14 mouse cellular contexts compared by ENCODE assay signal in genomic region chr1:191421426-191421999, GRCm38 (mm10). TPM values are rescaled to one million over a fixed set of nuclear protein-coding genes. Genes with fewer than 3 reads are reported as not detected.
DNase-seq lines count a peak whose midpoint lies in the region; ATAC-seq and TF ChIP-seq lines count a peak whose summit lies in the region.
"Had no signal": no experiment of that assay in that cellular context is flagged by ENCODE, and none has a peak within 500 bp of the region (broad histone marks: within the 10 kb centered on the region; RNA-seq: fewer than 3 reads in every experiment).

No protein-coding gene starts in this region.

- no peak overlapping the region for H3K9ac ChIP-seq in heart, embryonic 15.5 days
- H3K9ac ChIP-seq in MEL (ENCODE audit: control insufficient read depth, low read depth, low read length, poor library complexity, severe bottlenecking) = peak overlapping the region; percentile 13; the same call in 1 of the 2 replicates
- H3K9ac ChIP-seq: forebrain, embryonic 12.5 days; neural tube, embryonic 12.5 days had no signal

- no peak for TF ChIP-seq RAD21 in MEL (IDR thresholded peaks at IDR 0.05; ENCODE audit: low read depth, low read length)

- no peaks in the 10 kb centered on the region for H3K27me3 ChIP-seq in heart, embryonic 15.5 days
- no peaks in the 10 kb centered on the region for H3K27me3 ChIP-seq in MEL (ENCODE audit: control insufficient read depth in 1 of 2, insufficient read depth in 2 of 2, low read length in 2 of 2)
- H3K27me3 ChIP-seq: forebrain, embryonic 12.5 days; neural tube, embryonic 12.5 days had no signal

- H3K36me3 ChIP-seq in heart, embryonic 15.5 days = no peaks in the 10 kb centered on the region
- peaks cover 0 to 10% of the 10 kb centered on the region in 2 experiments; a peak in 2 of 4 replicates for H3K36me3 ChIP-seq in MEL (ENCODE audit: control insufficient read depth in 1 of 2, insufficient read depth in 2 of 2, low read length in 2 of 2)
- H3K36me3 ChIP-seq: forebrain, embryonic 12.5 days; neural tube, embryonic 12.5 days had no signal

- peak in 1 of 2 experiments; percentile 3; a peak in 2 of 4 replicates for TF ChIP-seq EP300 in MEL (IDR thresholded peaks at IDR 0.05; ENCODE audit: low read depth in 1 of 2, low read length in 2 of 2)

- no peak for TF ChIP-seq POLR2A in MEL (IDR thresholded peaks at IDR 0.05; ENCODE audit: control insufficient read depth in 1 of 2, insufficient read depth in 1 of 2, low read depth in 1 of 2, low read length in 2 of 2, poor library complexity in 1 of 2)

- H3K79me2 ChIP-seq in MEL (ENCODE audit: control insufficient read depth, insufficient read depth, low read length, poor library complexity) = no peaks in the 10 kb centered on the region

- 41% methylated on average over 1 of the region's 1 CpGs for WGBS in heart, embryonic 15.5 days

- H3K4me2 ChIP-seq in heart, embryonic 15.5 days = peak overlapping the region; percentile 41
- H3K4me2 ChIP-seq: forebrain, embryonic 12.5 days; neural tube, embryonic 12.5 days had no signal

- no peaks in the 10 kb centered on the region for H3K9me3 ChIP-seq in heart, embryonic 15.5 days (replicated peaks)
- H3K9me3 ChIP-seq in MEL (replicated peaks; ENCODE audit: insufficient read depth, low read length) = no peaks in the 10 kb centered on the region
- H3K9me3 ChIP-seq: forebrain, embryonic 12.5 days; neural tube, embryonic 12.5 days had no signal

- no peak overlapping the region for H3K4me3 ChIP-seq in heart, embryonic 15.5 days
- H3K4me3 ChIP-seq in MEL (ENCODE audit: control insufficient read depth in 1 of 2, insufficient read depth in 1 of 2, low read depth in 2 of 2, low read length in 2 of 2) = no peak overlapping the region
- H3K4me3 ChIP-seq: forebrain, embryonic 12.5 days; neural tube, embryonic 12.5 days had no signal

- no peak for TF ChIP-seq CTCF in MEL (IDR thresholded peaks at IDR 0.05 in 2 of 3, conservative IDR thresholded peaks at IDR 0.05 in 1 of 3; ENCODE audit: control insufficient read depth in 1 of 3, insufficient read depth in 1 of 3, low read depth in 2 of 3, low read length in 3 of 3, poor library complexity in 1 of 3, severe bottlenecking in 1 of 3)

- intact Hi-C loops in heart, postnatal 36 days (cut with DNase I) = no loop called here
- intact Hi-C loops in left cerebral cortex, postnatal 14 days (cut with DNase I) = no loop called here

- no peak for DNase-seq in heart, postnatal 36 days
- DNase-seq in MEL (ENCODE audit: low read depth, low spot score) = no peak
- DNase-seq in ovary, postnatal 10 days (ENCODE audit: low spot score) = no peak
- DNase-seq in frontal cortex, postnatal 25 days (ENCODE audit: low spot score in 2 of 2) = no peak
- DNase-seq in left cerebral cortex, postnatal 14 days (ENCODE audit: low spot score in 2 of 2) = no peak
- DNase-seq: cerebellum, adult 2 months; left cerebral cortex, postnatal 4 days; right cerebral cortex, adult 18-20 months had no signal

- no peak for ATAC-seq in heart, embryonic 15.5 days (replicated peaks; ENCODE audit: insufficient number of reproducible peaks, insufficient read depth, low FRiP score, low read depth)
- ATAC-seq in granulocyte monocyte progenitor cell, adult 5-6 weeks (replicated peaks; ENCODE audit: poor library complexity, severe bottlenecking) = peak; percentile 56
- ATAC-seq in megakaryocyte progenitor cell, adult 5-6 weeks (replicated peaks; ENCODE audit: poor library complexity) = peak; percentile 43
- ATAC-seq: intestine, embryonic 16.5 days had no signal

- H3K4me1 ChIP-seq in heart, embryonic 15.5 days (replicated peaks) = peaks cover 34% of the 10 kb centered on the region
- peaks cover 21 to 33% of the 10 kb centered on the region in 2 experiments for H3K4me1 ChIP-seq in MEL (ENCODE audit: control insufficient read depth in 1 of 2, insufficient read depth in 2 of 2, low read length in 2 of 2)

- peak overlapping the region; percentile 94 for H3K27ac ChIP-seq in heart, embryonic 15.5 days
- no peak overlapping the region for H3K27ac ChIP-seq in MEL (ENCODE audit: control insufficient read depth, low read depth, low read length)
- H3K27ac ChIP-seq: forebrain, embryonic 12.5 days; neural tube, embryonic 12.5 days had no signal

TF ChIP-seq in MEL, 35 proteins besides CTCF, POLR2A, EP300 and RAD21:
- TF ChIP-seq TCF12 (IDR thresholded peaks at IDR 0.05; ENCODE audit: low read depth, low read length) (no peak), SIN3A (IDR thresholded peaks at IDR 0.05; ENCODE audit: low read length) (no peak), CHD2 (IDR thresholded peaks at IDR 0.05; ENCODE audit: low read length) (no peak), BHLHE40 (IDR thresholded peaks at IDR 0.05; ENCODE audit: borderline replicate concordance, low read depth, low read length) (no peak)

RNA-seq across cellular contexts. Expression of gene Ppp2r5a, which starts 18.4 kb away (rescaled TPM):
- polyA plus RNA-seq in heart, embryonic 15.5 days (2015; fragmentation: Nextera tagmentation; extraction: Ambion mirVana) = 31.1 and 36.4 TPM in 2 replicates
- total RNA-seq in heart, postnatal 36 days (2021) = 100 to 1,000 TPM in 1 of 2 experiments, 10 to 100 TPM in 1; 97.7 to 101 TPM
- total RNA-seq in MEL (2012; rRNA removed) = 46.6 and 55.7 TPM in 2 replicates
- 10 to 100 TPM in 1 of 2 experiments, not detected in 1; 48.6 TPM for polyA plus RNA-seq in MEL (2012; ENCODE audit: insufficient read depth in 1 of 2, insufficient read length in 2 of 2, low read depth in 1 of 2, low replicate concordance in 2 of 2, missing spikeins in 1 of 2)
- 117 and 162 TPM in 2 replicates for total RNA-seq in granulocyte monocyte progenitor cell, adult 5-6 weeks (2014; fragmentation: Nextera tagmentation)
- 122 and 183 TPM in 2 replicates for total RNA-seq in granulocyte monocyte progenitor cell, adult 5-6 weeks (2017)
- 124 and 129 TPM in 2 replicates for total RNA-seq in megakaryocyte progenitor cell, adult 5-6 weeks (2015)
- 125 and 139 TPM in 2 replicates for total RNA-seq in megakaryocyte progenitor cell, adult 5-6 weeks (2017)
- 10 to 100 TPM; 80.3 to 80.7 TPM for total RNA-seq in left cerebral cortex, postnatal 14 days (2021)
